Mouse (Mus musculus): ENCODE data around the gene Agap1. TPM values are rescaled to one million over a fixed set of nuclear protein-coding genes. Genes with fewer than 3 reads are reported as not detected.

Gene Agap1
- polyA plus RNA-seq, 1 experiment from 2014 or later, result 89.6 TPM

- no peaks in the 10 kb centered on the region for H3K9me3 ChIP-seq (ENCODE audit: control insufficient read depth, low read length)
- H3K4me2 ChIP-seq (ENCODE audit: low read length), result no peak overlapping the region
- no peak overlapping the region for H3K9ac ChIP-seq (replicated peaks; ENCODE audit: low read length)
- H3K36me3 ChIP-seq (ENCODE audit: control insufficient read depth, insufficient read depth, low read length), result no peaks in the 10 kb centered on the region
- no peaks in the 10 kb centered on the region for H3K27me3 ChIP-seq (ENCODE audit: control insufficient read depth, insufficient read depth, low read length)
- no peak overlapping the region for H3K27ac ChIP-seq (replicated peaks; ENCODE audit: low read depth, low read length)
- peaks cover 46% of the 10 kb centered on the region for H3K4me1 ChIP-seq (ENCODE audit: control insufficient read depth, insufficient read depth, low read length)
- DNase-seq (no peak), ATAC-seq (ENCODE audit: low FRiP score, low TSS enrichment) (no peak)
- no peak overlapping the region for H3K4me3 ChIP-seq (replicated peaks; ENCODE audit: low read depth, low read length)
- 83% methylated on average over 4 of the region's 4 CpGs for WGBS
Observed at GRCm38 (mm10) chr1:89570522-89571299, 116.1 kb downstream of the Agap1 start.

GRCm38 (mm10) chr1:89573486-89573885 lies 118.9 kb downstream of the Agap1 start:
- Histone ChIP-seq H3K27ac (replicated peaks; ENCODE audit: low read depth, low read length) (no peak overlapping the region), H3K36me3 (ENCODE audit: control insufficient read depth, insufficient read depth, low read length) (no peaks in the 10 kb centered on the region), H3K4me1 (ENCODE audit: control insufficient read depth, insufficient read depth, low read length) (peaks cover 46% of the 10 kb centered on the region), H3K4me2 (ENCODE audit: low read length) (no peak overlapping the region), H3K9ac (replicated peaks; ENCODE audit: low read length) (no peak overlapping the region), H3K9me3 (ENCODE audit: control insufficient read depth, low read length) (no peaks in the 10 kb centered on the region), H3K27me3 (ENCODE audit: control insufficient read depth, insufficient read depth, low read length) (no peaks in the 10 kb centered on the region), H3K4me3 (replicated peaks; ENCODE audit: low read depth, low read length) (no peak overlapping the region)
- ATAC-seq (ENCODE audit: low FRiP score, low TSS enrichment) (no peak), DNase-seq (no peak)
- WGBS, result 93% methylated on average over 4 of the region's 4 CpGs

- Histone ChIP-seq H3K36me3 (ENCODE audit: control insufficient read depth, insufficient read depth, low read length) (no peaks in the 10 kb centered on the region), H3K9me3 (ENCODE audit: control insufficient read depth, low read length) (no peaks in the 10 kb centered on the region), H3K4me3 (replicated peaks; ENCODE audit: low read depth, low read length) (no peak overlapping the region), H3K27me3 (ENCODE audit: control insufficient read depth, insufficient read depth, low read length) (no peaks in the 10 kb centered on the region), H3K9ac (replicated peaks; ENCODE audit: low read length) (no peak overlapping the region), H3K4me2 (ENCODE audit: low read length) (no peak overlapping the region), H3K4me1 (ENCODE audit: control insufficient read depth, insufficient read depth, low read length) (peaks cover 53% of the 10 kb centered on the region), H3K27ac (replicated peaks; ENCODE audit: low read depth, low read length) (peak overlapping the region; percentile 98)
- DNase-seq (no peak), ATAC-seq (ENCODE audit: low FRiP score, low TSS enrichment) (no peak)
- 34% methylated on average over 7 of the region's 7 CpGs for WGBS
Observed at GRCm38 (mm10) chr1:89574941-89575890, 120.6 kb downstream of the Agap1 start.

- ATAC-seq (ENCODE audit: low FRiP score, low TSS enrichment) (no peak; the same call in 1 of the 2 replicates), DNase-seq (no peak)
- peak overlapping the region; percentile 45 for H3K9ac ChIP-seq (replicated peaks; ENCODE audit: low read length)
- WGBS, result 26% methylated on average over 7 of the region's 7 CpGs
- peak overlapping the region; percentile 19; the same call in 1 of the 2 replicates for H3K4me3 ChIP-seq (replicated peaks; ENCODE audit: low read depth, low read length)
- H3K27ac ChIP-seq (replicated peaks; ENCODE audit: low read depth, low read length), result peak overlapping the region; percentile 98
- no peaks in the 10 kb centered on the region for H3K36me3 ChIP-seq (ENCODE audit: control insufficient read depth, insufficient read depth, low read length)
- H3K4me2 ChIP-seq (ENCODE audit: low read length), result peak overlapping the region; percentile 50
- no peaks in the 10 kb centered on the region for H3K9me3 ChIP-seq (ENCODE audit: control insufficient read depth, low read length)
- peaks cover 51% of the 10 kb centered on the region for H3K4me1 ChIP-seq (ENCODE audit: control insufficient read depth, insufficient read depth, low read length)
- H3K27me3 ChIP-seq (ENCODE audit: control insufficient read depth, insufficient read depth, low read length), result no peaks in the 10 kb centered on the region
Observed at GRCm38 (mm10) chr1:89576174-89576890, 121.7 kb downstream of the Agap1 start.

- H3K27ac ChIP-seq (replicated peaks; ENCODE audit: low read depth, low read length), result peak overlapping the region; percentile 98
- WGBS, result 5% methylated on average over 4 of the region's 4 CpGs
- DNase-seq (peak; percentile 93), ATAC-seq (ENCODE audit: low FRiP score, low TSS enrichment) (peak; percentile 55)
- H3K4me1 ChIP-seq (ENCODE audit: control insufficient read depth, insufficient read depth, low read length), result peaks cover 57% of the 10 kb centered on the region
- H3K36me3 ChIP-seq (ENCODE audit: control insufficient read depth, insufficient read depth, low read length), result no peaks in the 10 kb centered on the region
- peak overlapping the region; percentile 45 for H3K9ac ChIP-seq (replicated peaks; ENCODE audit: low read length)
- peak overlapping the region; percentile 50 for H3K4me2 ChIP-seq (ENCODE audit: low read length)
- no peaks in the 10 kb centered on the region for H3K27me3 ChIP-seq (ENCODE audit: control insufficient read depth, insufficient read depth, low read length)
- H3K4me3 ChIP-seq (replicated peaks; ENCODE audit: low read depth, low read length), result peak overlapping the region; percentile 19
- no peaks in the 10 kb centered on the region for H3K9me3 ChIP-seq (ENCODE audit: control insufficient read depth, low read length)
Observed at GRCm38 (mm10) chr1:89576985-89577384, 122.4 kb downstream of the Agap1 start.

GRCm38 (mm10) chr1:89580031-89580998 lies 125.7 kb downstream of the Agap1 start:
- ATAC-seq (ENCODE audit: low FRiP score, low TSS enrichment), result peak; percentile 76
- H3K4me2 ChIP-seq (ENCODE audit: low read length), result peak overlapping the region; percentile 95
- under 1% methylated on average over 135 of the region's 146 CpGs for WGBS

GRCm38 (mm10) chr1:89580999-89581765 lies 126.6 kb downstream of the Agap1 start:
- no peaks in the 10 kb centered on the region for H3K27me3 ChIP-seq (ENCODE audit: control insufficient read depth, insufficient read depth, low read length)
- peak overlapping the region; percentile 97 for H3K27ac ChIP-seq (replicated peaks; ENCODE audit: low read depth, low read length)
- peak; percentile 25; the same call in 1 of the 2 replicates for ATAC-seq (ENCODE audit: low FRiP score, low TSS enrichment)
- peak overlapping the region; percentile 96 for H3K9ac ChIP-seq (replicated peaks; ENCODE audit: low read length)
- H3K4me1 ChIP-seq (ENCODE audit: control insufficient read depth, insufficient read depth, low read length), result peaks cover 83% of the 10 kb centered on the region
- under 1% methylated on average over 92 of the region's 95 CpGs for WGBS
- peak; percentile 85 for DNase-seq
- H3K9me3 ChIP-seq (ENCODE audit: control insufficient read depth, low read length), result no peaks in the 10 kb centered on the region
- no peaks in the 10 kb centered on the region for H3K36me3 ChIP-seq (ENCODE audit: control insufficient read depth, insufficient read depth, low read length)
- H3K4me3 ChIP-seq (replicated peaks; ENCODE audit: low read depth, low read length), result peak overlapping the region; percentile 93
- peak overlapping the region; percentile 95 for H3K4me2 ChIP-seq (ENCODE audit: low read length)

More at GRCm38 (mm10) chr1:89580031-89580998, 125.7 kb downstream of the Agap1 start:
- peak overlapping the region; percentile 93 for H3K4me3 ChIP-seq (replicated peaks; ENCODE audit: low read depth, low read length)
- peak; percentile 96 for DNase-seq
- no peaks in the 10 kb centered on the region for H3K9me3 ChIP-seq (ENCODE audit: control insufficient read depth, low read length)
- no peaks in the 10 kb centered on the region for H3K36me3 ChIP-seq (ENCODE audit: control insufficient read depth, insufficient read depth, low read length)
- peak overlapping the region; percentile 97 for H3K27ac ChIP-seq (replicated peaks; ENCODE audit: low read depth, low read length)
- no peaks in the 10 kb centered on the region for H3K27me3 ChIP-seq (ENCODE audit: control insufficient read depth, insufficient read depth, low read length)
- H3K9ac ChIP-seq (replicated peaks; ENCODE audit: low read length), result peak overlapping the region; percentile 96
- H3K4me1 ChIP-seq (ENCODE audit: control insufficient read depth, insufficient read depth, low read length), result peaks cover 83% of the 10 kb centered on the region

Data from midbrain, embryonic 14.5 days (tissue).